Mouse (Mus musculus) spleen, adult 2 months (tissue): ENCODE measurements around the gene Klhl25.

Experiments
- CTCF ChIP-seq: fragments of 200-500 bp; IDR thresholded peaks from 2 replicates; pipeline ENCODE4 v1.5.1; 2011; ENCODE audit warnings: mild to moderate bottlenecking, inconsistent platforms; ENCODE audit not compliant: insufficient read depth, insufficient read length, insufficient replicate concordance; ENCODE audit errors: extremely low read depth
- POLR2A ChIP-seq: fragments of 200-500 bp; IDR thresholded peaks from 2 replicates; pipeline ENCODE4 v1.6.1; 2011; ENCODE audit warnings: low read depth, low read length, inconsistent platforms

GRCm38 (mm10) chr7:75806711-75807110 lies 41.4 kb upstream of the Klhl25 start:
- TF ChIP-seq CTCF, result no peak
- no peak for TF ChIP-seq POLR2A
